Mouse (Mus musculus): ENCODE data around the gene Olfr771.
"Not testable (repeated sequence)": the region's sequence is repeated elsewhere in the genome, so short reads cannot be mapped to it uniquely, and the experiment has no call there.

Gene Olfr771

DNA sequence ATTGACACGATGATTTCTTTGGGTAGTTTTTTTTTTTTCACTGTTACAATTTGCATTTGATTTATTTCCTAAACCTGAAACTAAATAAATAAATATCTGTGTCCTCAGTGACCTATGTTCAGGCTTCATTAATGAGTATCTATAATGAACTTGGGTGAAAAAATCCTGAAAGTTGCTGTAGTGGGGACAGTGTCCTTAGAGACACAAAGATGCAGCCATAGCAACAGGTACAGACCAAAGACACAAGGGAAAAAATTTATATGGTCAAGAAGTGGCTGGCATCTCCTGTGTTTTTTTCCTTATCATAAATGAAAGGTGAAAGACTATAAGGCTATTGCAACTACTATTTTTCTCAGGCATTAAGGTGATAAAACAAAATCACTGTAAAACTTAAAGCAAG, at the start of gene Olfr771:
Olfr771 (minus strand) TSS at position 101 of the 400 bp plus-strand sequence.
- DNase-seq (ENCODE audit: low spot score in 2 of 2), result no peak

DNA sequence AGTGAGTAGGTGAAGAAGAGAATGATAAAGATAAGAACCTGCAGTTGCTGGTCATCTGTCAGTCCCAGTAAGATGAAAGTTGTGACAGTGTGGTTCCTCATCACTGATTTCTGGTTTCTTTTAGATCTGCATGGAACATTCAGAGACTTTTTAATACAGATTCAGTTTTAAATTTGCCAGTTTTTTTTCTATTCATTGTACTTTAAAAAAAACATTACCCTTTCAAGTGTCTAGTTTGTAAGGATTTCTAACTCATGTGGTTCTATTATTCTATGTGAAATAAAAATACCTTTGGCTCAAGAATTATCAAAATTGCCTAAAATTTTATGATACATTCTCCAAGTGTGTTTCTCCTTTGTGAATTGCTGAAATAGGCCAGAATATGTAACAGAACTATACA, 22.8 kb upstream of the Olfr771 start, which contains the start of gene Olfr773:
Olfr773 (minus strand) TSS at position 101 of the 400 bp plus-strand sequence.
- not testable (repeated sequence) for DNase-seq (ENCODE audit: low spot score in 2 of 2)

DNA sequence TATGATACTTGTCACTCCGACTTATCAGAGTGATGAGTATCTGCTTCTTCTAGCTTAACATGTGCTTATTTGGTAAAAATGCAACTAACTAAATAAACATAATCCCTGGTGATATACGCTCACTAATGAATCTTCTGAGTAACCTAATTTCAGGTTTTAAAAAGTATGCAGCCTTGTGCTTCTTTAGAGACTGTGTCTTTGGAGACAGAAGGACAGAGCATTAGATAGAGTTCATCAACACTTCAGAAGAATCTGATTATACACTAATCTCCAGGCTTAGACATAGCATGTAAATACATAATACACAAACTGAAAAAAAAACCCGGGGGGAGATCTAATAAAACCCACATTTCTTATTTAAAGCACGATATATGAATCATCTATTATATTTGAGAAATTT, 13.3 kb upstream of the Olfr771 start, which contains the start of gene Olfr772:
Olfr772 (minus strand) TSS at position 101 of the 400 bp plus-strand sequence.
- DNase-seq (ENCODE audit: low spot score in 2 of 2), result not testable (repeated sequence)

DNA sequence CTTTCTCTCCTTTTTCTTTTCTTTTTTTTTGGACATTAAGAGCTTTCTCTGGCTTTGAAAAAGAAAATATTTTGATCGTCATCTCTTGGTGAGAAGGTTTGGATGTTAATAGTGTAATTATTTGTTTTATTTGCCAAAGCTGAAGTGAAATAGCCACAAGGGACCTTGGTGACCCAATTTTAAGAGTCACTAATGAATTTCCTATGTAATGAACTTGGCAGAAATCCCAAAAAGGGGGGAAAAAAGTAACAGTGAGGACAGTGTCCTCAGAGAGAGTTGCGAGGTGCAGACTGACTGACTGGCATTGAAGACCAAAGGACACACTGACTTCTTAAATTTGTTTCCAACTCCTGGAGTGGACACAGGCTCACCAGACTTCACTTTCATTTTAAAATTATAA, 25.7 kb downstream of the Olfr771 start, which contains the start of gene Olfr770:
Olfr770 (minus strand) TSS at position 101 of the 400 bp plus-strand sequence.
- no peak for DNase-seq (ENCODE audit: low spot score in 2 of 2)

DNA sequence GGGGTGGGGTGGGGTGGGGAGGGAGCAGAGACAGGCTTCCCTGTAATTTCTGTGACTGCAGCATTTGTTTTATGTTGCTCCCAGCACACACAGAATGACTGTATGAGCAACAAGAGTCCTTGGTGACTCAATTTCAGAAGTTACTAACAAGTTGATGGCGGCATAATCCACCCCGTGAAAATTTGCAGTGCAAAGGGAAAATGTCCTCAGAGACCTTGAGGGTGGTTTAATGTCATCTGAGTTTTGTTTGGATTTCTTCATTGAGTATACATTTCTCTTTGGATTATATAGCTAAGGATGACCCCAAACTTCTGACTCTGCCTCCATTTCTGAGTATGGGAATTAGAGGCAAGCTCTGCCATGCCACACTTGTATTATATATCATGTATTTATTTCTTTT, 46.8 kb downstream of the Olfr771 start, which contains the start of gene Olfr769:
Olfr769 (minus strand) TSS at position 101 of the 400 bp plus-strand sequence.
- no peak for DNase-seq (ENCODE audit: low spot score in 2 of 2)

DNA sequence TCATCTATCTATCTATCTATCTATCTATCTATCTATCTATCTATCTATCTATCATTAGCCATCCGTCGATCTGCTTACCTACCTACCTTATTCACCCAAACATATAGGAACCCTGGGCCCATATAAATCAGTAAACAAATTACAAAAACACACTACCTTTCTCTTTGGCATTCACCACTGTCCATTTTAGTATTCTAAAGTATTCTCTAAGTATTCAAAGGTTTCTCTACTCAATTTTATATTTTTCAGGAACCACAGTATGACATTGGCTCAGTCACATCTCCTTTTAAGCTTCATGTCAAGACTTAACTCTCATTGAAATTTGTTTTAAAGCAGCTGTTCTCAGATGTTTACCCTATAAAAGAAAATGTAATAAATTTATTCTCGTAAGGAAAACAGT, 49.4 kb downstream of the Olfr771 start:
- no peak for DNase-seq (ENCODE audit: low spot score in 2 of 2)
